Mouse (Mus musculus) erythroblast, embryonic 14.5 days (primary cell): ENCODE data around the gene Serpina3a.

Experiments
- GATA1 ChIP-seq: IDR thresholded peaks from 2 replicates; pipeline ENCODE4 v1.6.1; 2012; ENCODE audit warnings: low read length, inconsistent platforms, mixed read lengths
- TAL1 ChIP-seq: IDR thresholded peaks from 3 replicates; pipeline ENCODE4 v1.6.1; 2012; ENCODE audit warnings: low read length, inconsistent platforms, mixed read lengths

GRCm38 (mm10) chr12:104114921-104115579 lies 2.5 kb downstream of the Serpina3a start:
- TF ChIP-seq GATA1 (no peak), TAL1 (no peak)
